Mouse (Mus musculus) ES-E14 (cell line): ENCODE results near the gene Olfr689.

Experiments used
- CHD2 ChIP-seq: IDR thresholded peaks from 2 replicates; pipeline ENCODE4 v1.6.1; 2014; ENCODE audit warnings: mild to moderate bottlenecking, low read depth, low read length, inconsistent platforms
- HCFC1 ChIP-seq: IDR thresholded peaks from 2 replicates; pipeline ENCODE4 v1.6.1; 2012; ENCODE audit warnings: low read length, inconsistent platforms, borderline replicate concordance; ENCODE audit not compliant: insufficient read depth
- MAFK ChIP-seq: IDR thresholded peaks from 2 replicates; pipeline ENCODE4 v1.6.1; 2014; ENCODE audit warnings: mild to moderate bottlenecking, low read depth, low read length, inconsistent platforms; ENCODE audit not compliant: insufficient read depth
- ZC3H11A ChIP-seq: IDR thresholded peaks from 2 replicates; pipeline ENCODE4 v1.6.1; 2012; ENCODE audit warnings: low read depth, mild to moderate bottlenecking, inconsistent platforms, low read length, borderline replicate concordance
- ZNF384 ChIP-seq: IDR thresholded peaks from 2 replicates; pipeline ENCODE4 v1.6.1; 2012; ENCODE audit warnings: low read depth, low read length, inconsistent platforms

DNA sequence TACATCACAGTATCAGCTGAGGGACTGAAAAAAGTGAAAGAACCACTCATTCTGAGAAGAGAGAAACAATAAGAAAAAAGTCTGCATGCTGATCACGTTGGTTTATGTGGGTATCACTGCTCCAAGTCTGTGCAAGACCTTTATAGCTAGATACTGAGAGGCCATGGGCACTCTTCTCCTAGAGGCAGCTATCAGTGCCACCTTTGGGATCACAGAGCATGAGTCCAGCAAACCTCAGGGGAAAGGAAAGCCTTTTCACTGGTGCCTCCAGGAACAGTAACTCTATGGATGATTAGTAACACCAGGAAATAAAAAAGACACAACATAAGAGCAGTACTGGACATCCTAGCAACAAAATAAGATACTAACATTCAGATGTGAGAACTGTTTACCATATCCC lies 31.2 kb downstream of the Olfr689 start, which contains the start of gene Olfr691:
- no peak for TF ChIP-seq ZNF384
- no peak for TF ChIP-seq CHD2
- TF ChIP-seq ZC3H11A, result no peak
- TF ChIP-seq HCFC1, result no peak
- no peak for TF ChIP-seq MAFK
